Mouse (Mus musculus) left cerebral cortex, postnatal 25 days (tissue): Measurements from ENCODE around the gene Rcc1l. TPM values are rescaled to one million over a fixed set of nuclear protein-coding genes. Genes with fewer than 3 reads are reported as not detected.

Source experiments
- DNase-seq, 2 experiments: peaks; one replicate each; pipeline ENCODE4 v3.0.0; 2022; ENCODE audit warnings: low spot score in 2 of 2, mixed read lengths in 1 of 2
- intact Hi-C: fragments of 180-260 bp; cut with DNase I; formaldehyde crosslinking; loops from one replicate; pipeline ENCODE4 v1.15.1; 2025
- total RNA-seq, 2 experiments: library from RNA; stranded (reverse); gene quantifications; 2 replicates each; pipeline ENCODE4 v1.2.3; 2021

Rcc1l gene
- 10 to 100 TPM; 15.2 to 17.2 TPM for total RNA-seq

- DNase-seq, result peak; percentile 87 to 92
- intact Hi-C loops, result no loop called here
Observed at GRCm38 (mm10) chr5:134176169-134176881, at the start of gene Rcc1l. Gene Rcc1l, minus strand, starts transcription at chr5:134176774.

GRCm38 (mm10) chr5:134225110-134225901 is 48.7 kb upstream of the Rcc1l start:
- intact Hi-C loops, result loop anchor here (5.0 kb wide), 1 partner anchor 117 kb away; no protein-coding TSS in a partner anchor
- no peak for DNase-seq

GRCm38 (mm10) chr5:134221708-134222150 is 45.2 kb upstream of the Rcc1l start:
- intact Hi-C loops, result no loop called here
- DNase-seq, result no peak

GRCm38 (mm10) chr5:134221278-134221677 is 44.7 kb upstream of the Rcc1l start:
- no peak for DNase-seq
- intact Hi-C loops, result no loop called here

GRCm38 (mm10) chr5:134217900-134218299 is 41.3 kb upstream of the Rcc1l start:
- intact Hi-C loops, result no loop called here
- DNase-seq, result no peak

GRCm38 (mm10) chr5:134214021-134214806 is 37.6 kb upstream of the Rcc1l start:
- DNase-seq, result no peak
- intact Hi-C loops, result no loop called here

GRCm38 (mm10) chr5:134209931-134210554 is 33.5 kb upstream of the Rcc1l start:
- no peak for DNase-seq
- intact Hi-C loops, result no loop called here

- DNase-seq, result no peak
- intact Hi-C loops, result no loop called here
Observed at GRCm38 (mm10) chr5:134206721-134207120, 30.1 kb upstream of the Rcc1l start.

GRCm38 (mm10) chr5:134193664-134194063 is 17.1 kb upstream of the Rcc1l start:
- intact Hi-C loops, result no loop called here
- DNase-seq, result no peak

GRCm38 (mm10) chr5:134188571-134188970 is 12.0 kb upstream of the Rcc1l start:
- no peak for DNase-seq
- intact Hi-C loops, result no loop called here

- peak in 1 of 2 experiments; percentile 43 for DNase-seq
- intact Hi-C loops, result loop anchor here (2.0 kb wide), 1 partner anchor 156 kb away; no protein-coding TSS in a partner anchor
Observed at GRCm38 (mm10) chr5:134186961-134187731, 10.6 kb upstream of the Rcc1l start.

- intact Hi-C loops, result loop anchor here (2.0 kb wide), 1 partner anchor 157 kb away; no protein-coding TSS in a partner anchor
Observed at GRCm38 (mm10) chr5:134186059-134186458, 9.5 kb upstream of the Rcc1l start.

GRCm38 (mm10) chr5:134183880-134184808 is 7.6 kb upstream of the Rcc1l start, which contains the start of gene Gtf2ird2:
Gene Gtf2ird2, plus strand, starts transcription at chr5:134184019.
- DNase-seq, result peak; percentile 99 to 100
- intact Hi-C loops, result loop anchor here (1.0 kb wide), 1 partner anchor 129 kb away; no protein-coding TSS in a partner anchor

More at GRCm38 (mm10) chr5:134186059-134186458, 9.5 kb upstream of the Rcc1l start:
- no peak for DNase-seq

GRCm38 (mm10) chr5:134183162-134183561 is 6.6 kb upstream of the Rcc1l start:
- no peak for DNase-seq
- intact Hi-C loops, result no loop called here

GRCm38 (mm10) chr5:134182735-134183134 is 6.2 kb upstream of the Rcc1l start:
- no peak for DNase-seq
- intact Hi-C loops, result no loop called here

- DNase-seq, result no peak
- intact Hi-C loops, result no loop called here
Observed at GRCm38 (mm10) chr5:134182172-134182571, 5.6 kb upstream of the Rcc1l start.

- DNase-seq, result peak; percentile 86 to 89
- intact Hi-C loops, result loop anchor here (2.0 kb wide), 2 partner anchors 171 to 307 kb away; no protein-coding TSS in a partner anchor
Observed at GRCm38 (mm10) chr5:134179871-134180270, 3.3 kb upstream of the Rcc1l start.
